Mouse (Mus musculus) cerebellum, adult 9-10 months (tissue): Measurements from ENCODE around the gene Prrg3.
"Not testable (repeated sequence)": the region's sequence is repeated elsewhere in the genome, so short reads cannot be mapped to it uniquely, and the experiment has no call there.

Experiments
- DNase-seq: peaks from one replicate; pipeline ENCODE4 v3.0.0; 2022

Gene Prrg3

DNA sequence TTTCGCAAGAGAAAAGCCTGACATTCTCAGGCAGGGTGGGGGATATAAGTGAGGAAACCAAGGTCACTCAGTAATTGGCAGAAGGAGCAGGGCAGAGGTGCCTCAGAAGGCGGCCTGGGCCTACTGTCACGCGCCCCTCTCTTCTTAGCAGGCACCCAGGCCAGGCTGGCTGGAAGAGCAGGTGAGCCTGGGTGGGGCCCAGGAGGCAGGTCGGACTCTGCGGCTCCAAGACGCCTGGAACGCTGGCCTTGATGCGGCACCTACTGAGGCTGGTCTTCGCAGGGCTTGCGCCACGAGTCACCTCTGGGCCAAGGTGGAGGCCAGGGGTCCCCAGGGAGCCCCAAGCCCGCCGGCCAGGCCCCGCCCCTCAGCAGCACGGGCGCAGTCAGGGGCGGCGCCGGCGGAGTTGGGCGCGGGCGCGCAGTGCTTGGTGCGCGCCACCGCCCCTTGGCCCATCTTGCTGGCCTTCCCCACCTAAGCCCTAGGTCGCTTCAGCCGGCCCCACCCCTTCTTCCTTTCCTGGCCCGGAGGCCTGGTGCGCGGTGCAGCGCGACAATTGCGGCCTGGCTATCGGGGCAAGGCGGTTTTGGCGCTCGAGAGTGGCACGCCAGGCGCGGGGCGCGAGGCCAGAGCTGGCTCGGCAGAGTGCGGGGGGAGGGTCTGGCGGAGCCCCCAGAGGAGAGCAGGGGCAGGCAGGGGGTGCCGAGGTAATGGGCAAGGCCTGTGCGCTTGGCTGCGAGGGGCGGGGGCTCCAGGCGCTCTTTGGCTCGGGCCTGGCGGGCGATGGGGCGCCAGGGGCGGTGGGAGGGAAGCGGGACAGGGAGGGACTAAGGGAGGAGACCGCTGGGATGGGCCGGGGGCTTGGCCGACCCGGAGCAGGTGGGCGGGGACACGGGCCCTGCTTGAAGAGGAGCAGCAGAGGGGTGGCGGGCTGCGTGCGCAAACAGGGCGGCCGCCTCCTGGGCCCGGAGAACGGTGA is at the start of gene Prrg3:
Gene Prrg3, plus strand, starts transcription at position 552 of the 979 bp plus-strand sequence.
- DNase-seq = peak; percentile 16

DNA sequence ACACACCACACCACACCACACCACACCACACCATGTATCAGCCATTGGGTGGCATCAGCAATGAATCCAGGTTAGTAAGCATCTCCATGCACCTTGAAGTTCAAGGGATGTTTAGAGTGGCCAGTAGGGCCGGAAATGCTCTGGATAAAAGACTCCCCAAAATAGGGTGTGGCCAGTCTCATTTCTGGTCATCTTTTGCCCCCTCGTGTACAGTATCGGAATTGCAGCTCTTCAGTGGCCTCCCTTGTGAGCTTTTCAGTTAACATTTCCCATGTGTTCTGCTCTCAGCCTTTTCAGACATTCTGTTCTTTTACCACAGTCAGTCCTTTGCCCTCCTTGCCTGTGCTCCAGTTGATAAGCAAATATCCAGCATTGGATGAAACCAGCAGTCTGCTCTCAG is 15.8 kb upstream of the Prrg3 start:
- peak; percentile 21 for DNase-seq

DNA sequence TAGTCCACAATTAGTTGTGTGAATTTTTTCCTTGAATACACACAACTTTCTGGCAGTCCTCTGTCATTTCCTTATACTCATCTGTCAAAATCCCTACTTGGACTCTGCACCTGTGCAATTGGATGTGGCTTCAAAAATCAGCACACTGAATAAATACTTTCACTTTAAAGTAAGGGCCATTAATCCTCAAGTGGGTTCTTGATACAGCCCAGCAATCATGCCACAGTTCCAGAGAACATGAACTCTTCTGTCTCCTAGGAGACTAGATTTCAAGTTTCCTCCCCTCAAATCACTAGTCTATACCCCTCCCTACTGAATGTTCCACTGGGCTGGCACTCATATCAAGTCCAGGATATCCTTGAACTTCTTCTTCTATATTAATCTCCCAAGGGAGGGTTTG is 4.1 kb upstream of the Prrg3 start:
- no peak for DNase-seq

DNA sequence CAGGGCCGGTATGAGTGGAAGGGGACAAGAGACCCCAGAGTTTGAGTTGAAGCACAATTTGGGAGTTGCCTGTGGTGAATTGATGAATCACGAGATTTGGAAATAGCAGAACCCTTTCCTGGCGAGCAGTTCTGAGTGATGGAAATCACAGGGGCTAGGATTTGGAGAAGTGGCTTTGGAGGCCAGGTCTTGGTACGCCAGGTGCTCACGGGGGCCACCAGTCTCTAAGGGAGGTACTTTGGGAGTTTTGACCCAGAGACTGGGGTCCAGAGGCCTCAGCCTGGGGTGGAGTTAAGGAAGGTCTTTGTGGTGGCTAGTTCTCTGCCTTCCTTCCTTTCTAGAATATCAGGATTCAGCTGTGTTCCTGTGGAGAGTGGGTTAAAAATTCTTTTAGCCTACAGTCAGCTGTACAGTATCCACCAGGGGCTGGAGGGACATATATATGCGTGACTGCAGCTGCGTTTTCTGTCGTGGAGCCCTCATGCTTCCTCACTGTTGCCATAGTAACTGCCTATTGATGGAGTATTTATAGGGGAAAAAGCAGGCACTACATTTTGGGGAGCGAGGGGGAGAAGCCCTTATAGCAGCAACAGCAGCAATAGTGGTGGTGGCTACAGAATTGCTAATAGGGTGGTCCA is 970 bp downstream of the Prrg3 start:
- no peak for DNase-seq

GRCm38 (mm10) chrX:71968216-71968615 is 5.8 kb downstream of the Prrg3 start:
- DNase-seq = no peak

GRCm38 (mm10) chrX:71968816-71969215 is 6.4 kb downstream of the Prrg3 start:
- no peak for DNase-seq

DNA sequence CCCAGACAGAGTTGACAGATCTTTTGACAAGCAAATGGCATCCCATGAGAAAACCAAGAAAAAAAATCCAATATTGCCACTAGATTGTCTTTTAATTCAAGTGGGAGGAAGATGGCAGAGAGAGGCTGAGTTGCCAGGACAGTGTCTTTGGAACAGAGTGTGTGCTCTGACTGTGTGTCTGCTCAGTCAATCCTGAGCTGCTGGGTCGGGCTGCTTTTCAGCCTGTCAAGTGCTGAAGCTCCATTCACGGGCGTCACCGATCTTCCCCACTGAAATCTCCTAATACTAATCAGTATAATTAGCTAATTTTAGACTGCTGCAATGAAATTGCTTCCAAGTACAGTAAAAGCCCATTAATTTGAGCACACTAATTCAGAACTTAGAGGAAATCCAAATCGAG is 8.9 kb downstream of the Prrg3 start:
- DNase-seq = no peak

- no peak for DNase-seq
Observed at GRCm38 (mm10) chrX:71972686-71973085, 10.3 kb downstream of the Prrg3 start, which contains the start of gene Fate1. Gene Fate1, plus strand, starts transcription at chrX:71972986.

DNA sequence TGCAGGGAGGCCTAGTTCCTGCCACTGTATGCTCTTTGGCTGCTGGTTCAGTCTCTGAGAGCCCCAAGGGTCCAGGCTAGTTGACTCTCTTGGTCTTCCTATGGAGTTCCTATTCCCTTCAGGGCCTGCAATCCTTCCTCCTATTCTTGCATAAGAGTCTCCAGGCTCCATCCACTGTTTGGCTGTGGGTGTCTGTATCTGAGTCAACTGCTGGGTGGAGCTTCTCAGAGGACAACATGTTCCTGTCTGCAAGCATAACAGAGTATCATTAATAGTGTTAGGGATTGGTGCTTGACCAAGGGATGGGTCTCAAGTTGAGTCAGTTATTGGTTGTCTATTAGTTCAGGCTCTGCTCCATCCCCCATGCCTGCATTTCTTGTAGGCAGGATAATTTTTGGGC is 15.3 kb downstream of the Prrg3 start:
- not testable (repeated sequence) for DNase-seq

DNA sequence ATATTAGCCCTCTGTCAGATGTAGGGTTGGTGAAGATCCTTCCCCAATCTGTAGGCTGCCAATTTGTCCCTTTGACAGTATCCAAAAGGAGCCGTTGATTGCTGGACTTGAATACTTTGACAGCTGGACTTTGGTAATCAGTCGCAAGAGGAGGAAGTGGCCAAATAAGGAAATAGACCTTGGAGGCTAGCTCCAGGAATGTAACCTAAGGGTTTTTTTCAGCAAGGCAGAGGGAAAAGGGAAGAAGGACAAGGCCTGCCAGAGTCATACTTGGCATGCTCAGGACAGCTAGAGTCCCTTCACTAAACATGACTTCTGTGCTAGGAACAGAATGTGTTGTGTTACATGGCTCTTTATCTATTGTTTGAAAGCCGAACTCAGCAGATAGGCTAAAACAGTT is 18.0 kb downstream of the Prrg3 start:
- DNase-seq = no peak

DNA sequence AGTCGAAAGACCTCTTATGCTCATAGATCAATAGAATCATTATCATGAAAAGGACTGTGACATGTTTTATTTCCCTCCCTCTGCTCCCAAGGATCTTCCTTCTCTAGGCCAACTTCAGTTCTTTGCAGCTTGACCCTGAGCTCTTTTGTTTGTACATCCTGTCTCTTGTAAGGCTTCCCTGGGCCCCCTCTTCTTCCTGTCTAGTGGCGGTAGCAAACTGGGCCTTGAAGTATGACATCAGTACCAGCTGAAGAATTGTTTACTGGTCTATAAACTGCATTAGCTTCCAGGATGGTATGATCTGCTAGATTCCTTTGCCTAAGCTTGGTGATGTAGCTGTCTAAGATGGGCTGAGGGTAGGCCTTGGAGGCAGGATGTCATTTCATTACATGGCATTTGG is 18.9 kb downstream of the Prrg3 start:
- DNase-seq = no peak

DNA sequence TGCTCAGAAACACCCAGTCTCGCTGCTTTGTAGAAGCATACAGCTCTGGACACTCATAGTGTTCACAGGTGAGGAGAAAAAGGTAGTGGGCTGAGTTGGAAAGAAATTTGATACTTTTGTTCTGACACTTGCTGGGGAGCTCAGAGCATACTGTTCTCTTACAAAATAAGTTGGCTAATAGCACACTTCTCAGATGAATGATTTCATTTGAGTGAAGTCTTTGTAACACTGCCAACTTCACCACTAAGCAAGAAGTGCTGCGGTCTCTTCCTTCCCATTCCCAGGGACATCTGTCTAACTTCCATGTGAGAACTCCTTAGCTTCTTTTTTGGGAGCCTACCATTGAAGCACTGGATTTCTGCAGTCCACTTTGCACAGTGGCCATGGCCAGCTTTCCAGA is 20.8 kb downstream of the Prrg3 start:
- no peak for DNase-seq

DNA sequence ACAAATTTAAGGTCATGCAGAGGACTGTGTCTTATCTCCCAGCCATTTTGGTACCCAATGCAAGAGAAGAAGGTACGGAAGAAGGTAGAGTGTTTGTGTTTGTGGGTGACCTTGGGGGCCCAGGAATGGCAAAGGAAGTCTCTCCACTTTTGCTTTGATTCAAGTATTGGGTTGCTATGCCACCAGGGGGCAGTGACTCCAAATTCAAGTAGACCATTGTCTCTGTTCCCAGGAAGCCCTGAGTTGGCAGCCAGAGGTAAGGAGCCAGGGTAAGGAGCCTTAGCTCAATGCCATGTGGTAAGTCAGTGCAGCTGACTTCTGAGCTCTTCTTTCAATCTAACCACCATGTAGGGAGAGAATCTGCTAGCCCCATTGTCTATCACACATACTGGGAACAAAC is 21.4 kb downstream of the Prrg3 start:
- no peak for DNase-seq

- DNase-seq = no peak
Observed at GRCm38 (mm10) chrX:71991549-71991948, 29.1 kb downstream of the Prrg3 start, which contains the start of gene Cnga2. Gene Cnga2, plus strand, starts transcription at chrX:71991849.

DNA sequence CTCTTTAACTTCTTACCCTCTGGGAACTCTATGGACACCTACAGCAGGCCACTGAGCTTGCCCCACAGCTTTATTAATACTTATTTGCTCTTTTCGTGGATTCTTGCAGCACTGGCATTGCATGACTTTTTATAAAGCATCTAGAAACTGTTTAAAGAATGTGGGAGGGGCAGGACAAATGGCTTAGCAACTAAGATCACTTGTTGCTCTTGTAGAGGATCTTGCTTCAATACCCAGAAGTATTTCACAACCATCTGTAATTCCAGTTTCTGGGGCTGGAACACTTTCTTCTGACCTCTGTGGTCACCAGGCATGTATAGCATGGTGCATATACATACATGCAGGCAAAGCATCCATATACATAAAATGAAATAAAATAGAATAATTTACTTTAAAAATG is 33.5 kb downstream of the Prrg3 start:
- no peak for DNase-seq

DNA sequence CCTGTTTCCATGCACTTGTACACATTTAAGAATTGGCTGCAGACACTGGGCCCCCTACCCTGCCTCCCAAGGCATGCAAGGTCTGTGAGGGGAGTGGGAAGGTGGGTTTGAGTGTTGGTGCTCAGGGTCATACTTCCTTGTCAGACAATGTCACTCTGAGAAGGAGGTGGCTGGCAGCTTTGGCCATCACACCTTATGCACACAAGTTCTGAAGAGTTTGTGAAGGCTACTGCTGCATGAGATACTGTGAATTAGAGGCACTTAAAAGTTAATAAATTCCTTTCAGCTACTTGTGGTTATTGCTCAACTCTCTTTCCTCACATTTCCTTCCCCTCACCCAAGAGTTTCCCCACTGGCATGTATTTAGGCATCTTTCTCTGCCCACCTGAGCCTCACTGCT is 47.5 kb downstream of the Prrg3 start:
- DNase-seq = no peak

DNA sequence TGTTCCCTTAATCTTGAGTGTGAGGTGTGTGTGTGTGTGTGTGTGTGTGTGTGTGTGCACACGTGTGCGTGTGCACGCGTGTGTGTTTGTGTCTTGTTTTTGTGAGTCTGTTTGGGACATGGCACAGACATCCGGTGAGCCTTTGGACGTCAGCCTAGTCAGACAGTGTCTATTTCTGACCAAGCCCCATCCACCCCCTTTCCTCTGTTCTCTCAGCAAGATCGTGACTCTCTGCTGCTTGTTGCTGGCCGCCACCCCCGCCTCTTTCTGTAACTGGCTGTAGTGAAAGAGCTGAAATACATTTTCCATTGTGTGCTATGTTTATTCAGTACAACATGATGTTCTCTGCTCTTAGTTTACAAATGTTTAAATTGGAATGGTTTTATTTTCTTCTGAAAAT is 49.8 kb downstream of the Prrg3 start:
- DNase-seq = no peak

DNA sequence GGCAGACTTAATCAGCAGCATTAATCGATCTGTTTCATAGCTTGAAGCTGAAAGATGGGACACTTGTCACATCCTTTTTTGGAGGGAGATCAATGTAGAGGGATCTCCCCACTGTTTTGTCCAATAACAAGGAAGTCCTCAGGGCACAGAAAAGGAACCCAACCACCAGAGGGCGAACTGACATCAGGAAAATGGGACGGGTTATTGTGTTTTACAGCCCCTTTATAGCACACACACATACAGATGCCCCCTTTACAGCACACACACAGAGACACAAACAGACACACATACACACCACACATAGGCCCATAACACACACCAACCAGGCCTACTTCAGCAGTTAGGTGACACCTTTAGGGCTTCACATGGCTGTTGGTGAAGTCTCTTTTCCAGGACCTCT is 50.4 kb downstream of the Prrg3 start:
- DNase-seq = no peak

DNA sequence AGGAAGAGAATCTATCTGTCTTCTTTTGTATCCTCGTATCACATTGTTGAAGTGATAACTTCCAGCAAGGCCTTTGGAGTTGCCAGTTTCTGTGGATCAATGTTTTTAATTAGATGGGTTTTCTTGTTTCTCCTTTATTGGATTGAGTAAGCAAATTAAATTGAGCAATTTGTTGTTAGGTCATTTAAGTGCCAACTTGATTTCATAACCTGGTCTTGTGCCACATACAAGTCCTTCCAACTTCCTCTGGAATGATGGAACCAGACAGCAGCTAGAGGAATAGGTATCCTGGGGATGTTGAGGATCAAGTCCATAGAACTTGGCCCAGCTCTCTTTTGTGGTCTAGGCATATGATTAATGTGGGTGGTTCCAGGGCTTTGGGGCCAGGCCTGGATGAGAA is 59.8 kb downstream of the Prrg3 start:
- DNase-seq = no peak
